Mouse (Mus musculus) cortical plate, adult 2 months (tissue): ENCODE measurements around the gene Cox4i1. TPM values are rescaled to one million over a fixed set of nuclear protein-coding genes. Genes with fewer than 3 reads are reported as not detected.

Source experiments
- H3K27ac ChIP-seq: fragments of 200-500 bp; 2 replicates; pipeline ENCODE4 v1.5.1; 2012; ENCODE audit warnings: low read length, control low read depth, inconsistent platforms; ENCODE audit not compliant: insufficient read depth
- H3K4me1 ChIP-seq: fragments of 200-500 bp; 2 replicates; pipeline ENCODE4 v1.6.1; 2011; ENCODE audit warnings: low read length; ENCODE audit not compliant: control insufficient read depth, insufficient read depth
- H3K4me3 ChIP-seq: fragments of 200-500 bp; 2 replicates; pipeline ENCODE4 v1.5.1; 2011; ENCODE audit warnings: mild to moderate bottlenecking, low read length, control low read depth; ENCODE audit not compliant: insufficient read depth
- CTCF ChIP-seq: fragments of 200-500 bp; IDR thresholded peaks from 2 replicates; pipeline ENCODE4 v1.5.1; 2011; ENCODE audit warnings: mild to moderate bottlenecking, control low read depth, low read length; ENCODE audit not compliant: insufficient read depth; ENCODE audit errors: extremely low read depth
- POLR2A ChIP-seq: fragments of 200-500 bp; IDR thresholded peaks from 2 replicates; pipeline ENCODE4 v1.6.1; 2011; ENCODE audit warnings: mild to moderate bottlenecking, low read length, control low read depth; ENCODE audit not compliant: insufficient read depth; ENCODE audit errors: extremely low read depth
- polyA plus RNA-seq: library from polyadenylated mRNA; depleted of rRNA; stranded (reverse); fragments of >200 nt; gene quantifications from 2 replicates; pipeline ENCODE4 v1.2.3, GENCODE M21; 2012

The Cox4i1 gene
- polyA plus RNA-seq, 1 experiment: 2,189 TPM

GRCm38 (mm10) chr8:120686576-120686975 lies 18.6 kb downstream of the Cox4i1 start:
- no peak overlapping the region for H3K4me3 ChIP-seq
- no peak overlapping the region; the same call in 1 of the 2 replicates for H3K27ac ChIP-seq
- no peaks in the 10 kb centered on the region for H3K4me1 ChIP-seq
- TF ChIP-seq POLR2A: no peak
- TF ChIP-seq CTCF: no peak

GRCm38 (mm10) chr8:120687786-120688185 lies 19.8 kb downstream of the Cox4i1 start:
- Histone ChIP-seq H3K4me1 (no peaks in the 10 kb centered on the region), H3K4me3 (no peak overlapping the region), H3K27ac (no peak overlapping the region)
- no peak for TF ChIP-seq POLR2A
- no peak for TF ChIP-seq CTCF

- no peaks in the 10 kb centered on the region for H3K4me1 ChIP-seq
- H3K4me3 ChIP-seq: no peak overlapping the region
- H3K27ac ChIP-seq: no peak overlapping the region
- TF ChIP-seq CTCF (no peak), POLR2A (no peak)
Observed at GRCm38 (mm10) chr8:120688511-120688910, 20.5 kb downstream of the Cox4i1 start.

GRCm38 (mm10) chr8:120692934-120693333 lies 24.9 kb downstream of the Cox4i1 start:
- Histone ChIP-seq H3K4me3 (no peak overlapping the region), H3K27ac (no peak overlapping the region), H3K4me1 (no peaks in the 10 kb centered on the region)
- TF ChIP-seq POLR2A (no peak), CTCF (no peak)

GRCm38 (mm10) chr8:120693861-120694493 lies 26.0 kb downstream of the Cox4i1 start:
- no peaks in the 10 kb centered on the region for H3K4me1 ChIP-seq
- TF ChIP-seq POLR2A (no peak), CTCF (no peak)
- no peak overlapping the region for H3K4me3 ChIP-seq
- no peak overlapping the region for H3K27ac ChIP-seq

GRCm38 (mm10) chr8:120696401-120697153 lies 28.6 kb downstream of the Cox4i1 start:
- no peaks in the 10 kb centered on the region for H3K4me1 ChIP-seq
- no peak overlapping the region for H3K27ac ChIP-seq
- TF ChIP-seq CTCF (no peak), POLR2A (no peak)
- H3K4me3 ChIP-seq: no peak overlapping the region

- TF ChIP-seq POLR2A: no peak
- no peak for TF ChIP-seq CTCF
- no peak overlapping the region for H3K27ac ChIP-seq
- H3K4me1 ChIP-seq: no peaks in the 10 kb centered on the region
- no peak overlapping the region for H3K4me3 ChIP-seq
Observed at GRCm38 (mm10) chr8:120697154-120697978, 29.3 kb downstream of the Cox4i1 start.

- Histone ChIP-seq H3K4me1 (no peaks in the 10 kb centered on the region), H3K27ac (no peak overlapping the region), H3K4me3 (no peak overlapping the region)
- TF ChIP-seq CTCF: 0 out of 2 replicates have a peak, but pooled peaks have one; percentile 3
- no peak for TF ChIP-seq POLR2A
Observed at GRCm38 (mm10) chr8:120697979-120698272, 29.9 kb downstream of the Cox4i1 start.

- no peak overlapping the region for H3K27ac ChIP-seq
- H3K4me3 ChIP-seq: no peak overlapping the region
- no peaks in the 10 kb centered on the region for H3K4me1 ChIP-seq
- no peak for TF ChIP-seq POLR2A
- TF ChIP-seq CTCF: no peak
Observed at GRCm38 (mm10) chr8:120698426-120698825, 30.4 kb downstream of the Cox4i1 start.

GRCm38 (mm10) chr8:120699079-120699478 lies 31.1 kb downstream of the Cox4i1 start:
- no peak overlapping the region for H3K4me3 ChIP-seq
- TF ChIP-seq POLR2A (no peak), CTCF (no peak)
- no peak overlapping the region for H3K27ac ChIP-seq
- no peaks in the 10 kb centered on the region for H3K4me1 ChIP-seq
